Mouse (Mus musculus) brain, embryonic 14.5 days (tissue): ENCODE measurements at regions not wholly inside any gene's neighbourhood (a gene's known extent, or its start where the extent isn't known, plus 50 kb on each side); places are given as distances from the start of the nearest gene placed in this dataset.

Experiments used
- CTCF ChIP-seq: fragments of 200-500 bp; IDR thresholded peaks from 2 replicates; pipeline ENCODE4 v1.5.1; 2012; ENCODE audit warnings: inconsistent platforms, mild to moderate bottlenecking, moderate library complexity, borderline replicate concordance; ENCODE audit not compliant: insufficient read depth, insufficient read length; ENCODE audit errors: extremely low read depth
- POLR2A ChIP-seq: fragments of 200-500 bp; IDR thresholded peaks from 2 replicates; pipeline ENCODE4 v1.6.1; 2012; ENCODE audit warnings: mild to moderate bottlenecking, inconsistent platforms, borderline replicate concordance; ENCODE audit not compliant: poor library complexity, insufficient read depth, insufficient read length, severe bottlenecking; ENCODE audit errors: extremely low read depth

GRCm38 (mm10) chr15:49860331-49860730, 4024.4 kb upstream of the Gm7489 start:
- TF ChIP-seq POLR2A: no peak
- no peak for TF ChIP-seq CTCF
